Mouse (Mus musculus): ENCODE data around the gene Tceanc2.

Gene Tceanc2

GRCm38 (mm10) chr4:107096043-107096442 is 82.9 kb downstream of the Tceanc2 start:
- in situ Hi-C loops (cut with MboI; ENCODE audit: unreplicated experiment in 2 of 2) = no loop called here

GRCm38 (mm10) chr4:107094484-107095187 is 84.3 kb downstream of the Tceanc2 start:
- in situ Hi-C loops (cut with MboI; ENCODE audit: unreplicated experiment in 2 of 2) = no loop called here

- in situ Hi-C loops (cut with MboI; ENCODE audit: unreplicated experiment in 2 of 2) = no loop called here
Observed at GRCm38 (mm10) chr4:107091696-107092095, 87.2 kb downstream of the Tceanc2 start.

GRCm38 (mm10) chr4:107084858-107085257 is 94.1 kb downstream of the Tceanc2 start:
- in situ Hi-C loops (cut with MboI; ENCODE audit: unreplicated experiment in 2 of 2) = no loop called here

GRCm38 (mm10) chr4:107084343-107084742 is 94.6 kb downstream of the Tceanc2 start:
- in situ Hi-C loops (cut with MboI; ENCODE audit: unreplicated experiment in 2 of 2) = no loop called here

All from v-Abl transformed pro-B cells (cell line).